ENCODE assay signal across 8 mouse cellular contexts in genomic region chr4:126108061-126108740, GRCm38 (mm10). TPM values are rescaled to one million over a fixed set of nuclear protein-coding genes. Genes with fewer than 3 reads are reported as not detected.
DNase-seq lines count a peak whose midpoint lies in the region; ATAC-seq and TF ChIP-seq lines count a peak whose summit lies in the region.

No protein-coding gene starts in this region.

- peaks cover 70% of the 10 kb centered on the region for H3K4me1 ChIP-seq in hindbrain, embryonic 10.5 days (replicated peaks)
- H3K4me1 ChIP-seq in hindbrain, embryonic 11.5 days (replicated peaks; ENCODE audit: control insufficient read depth, insufficient read depth, low read length) = peaks cover 14% of the 10 kb centered on the region
- peaks cover 62% of the 10 kb centered on the region for H3K4me1 ChIP-seq in heart, embryonic 16.5 days (ENCODE audit: control insufficient read depth, insufficient read depth, low read length)
- peaks cover 83% of the 10 kb centered on the region for H3K4me1 ChIP-seq in limb, embryonic 10.5 days

- TF ChIP-seq CTCF in brain, embryonic 14.5 days (IDR thresholded peaks at IDR 0.05; ENCODE audit: borderline replicate concordance, extremely low read depth, insufficient read depth, insufficient read length) = no peak

- peaks cover 4% of the 10 kb centered on the region; the same call in 1 of the 2 replicates for H3K36me3 ChIP-seq in hindbrain, embryonic 10.5 days
- H3K36me3 ChIP-seq in hindbrain, embryonic 11.5 days (ENCODE audit: control insufficient read depth, insufficient read depth, low read length) = no peaks in the 10 kb centered on the region
- no peaks in the 10 kb centered on the region for H3K36me3 ChIP-seq in heart, embryonic 16.5 days (ENCODE audit: control insufficient read depth, insufficient read depth)
- H3K36me3 ChIP-seq in limb, embryonic 10.5 days = no peaks in the 10 kb centered on the region

- no peak for ATAC-seq in hindbrain, embryonic 11.5 days (ENCODE audit: low FRiP score)
- no peak for ATAC-seq in heart, embryonic 16.5 days (replicated peaks; ENCODE audit: extremely low read depth, insufficient read depth, low FRiP score)
- ATAC-seq in inflammation-experienced regulatory T-cells, adult 6 months = no peak

- TF ChIP-seq POLR2A in brain, embryonic 14.5 days (IDR thresholded peaks at IDR 0.05; ENCODE audit: borderline replicate concordance, extremely low read depth, insufficient read depth, insufficient read length, poor library complexity, severe bottlenecking) = no peak

- H3K27me3 ChIP-seq in hindbrain, embryonic 10.5 days (ENCODE audit: insufficient read depth, poor library complexity, severe bottlenecking) = no peaks in the 10 kb centered on the region
- no peaks in the 10 kb centered on the region for H3K27me3 ChIP-seq in hindbrain, embryonic 11.5 days (ENCODE audit: control insufficient read depth, insufficient read depth, low read length)
- H3K27me3 ChIP-seq in heart, embryonic 16.5 days (ENCODE audit: control insufficient read depth, insufficient read depth, low read length) = no peaks in the 10 kb centered on the region
- 0 out of 2 replicates have a peak, but pooled peaks cover 11% of the 10 kb centered on the region for H3K27me3 ChIP-seq in limb, embryonic 10.5 days (ENCODE audit: low read depth, poor library complexity, severe bottlenecking)

- no peak overlapping the region for H3K9ac ChIP-seq in hindbrain, embryonic 11.5 days (ENCODE audit: low read depth, low read length)
- peak overlapping the region; percentile 47 for H3K9ac ChIP-seq in heart, embryonic 16.5 days (ENCODE audit: low read length)

- H3K4me2 ChIP-seq in hindbrain, embryonic 11.5 days (replicated peaks; ENCODE audit: low read depth, low read length) = no peak overlapping the region
- peak overlapping the region; percentile 5; the same call in 1 of the 2 replicates for H3K4me2 ChIP-seq in heart, embryonic 16.5 days (ENCODE audit: low read depth, low read length)

- 60% methylated on average over 8 of the region's 8 CpGs for WGBS in hindbrain, embryonic 10.5 days
- 63% methylated on average over 8 of the region's 8 CpGs for WGBS in hindbrain, embryonic 11.5 days
- 51% methylated on average over 8 of the region's 8 CpGs for WGBS in heart, embryonic 16.5 days
- 54% methylated on average over 8 of the region's 8 CpGs for WGBS in limb, embryonic 10.5 days

- no peaks in the 10 kb centered on the region for H3K9me3 ChIP-seq in hindbrain, embryonic 10.5 days
- H3K9me3 ChIP-seq in hindbrain, embryonic 11.5 days (ENCODE audit: control insufficient read depth, low read length) = no peaks in the 10 kb centered on the region
- H3K9me3 ChIP-seq in heart, embryonic 16.5 days (replicated peaks; ENCODE audit: control insufficient read depth, low read length) = no peaks in the 10 kb centered on the region
- no peaks in the 10 kb centered on the region for H3K9me3 ChIP-seq in limb, embryonic 10.5 days (replicated peaks)

- 0 out of 2 replicates have a peak overlapping the region, but pooled peaks have one; percentile 3 for H3K27ac ChIP-seq in hindbrain, embryonic 10.5 days
- no peak overlapping the region; the same call in 1 of the 2 replicates for H3K27ac ChIP-seq in hindbrain, embryonic 11.5 days (ENCODE audit: low read depth, low read length)
- peak overlapping the region; percentile 97 for H3K27ac ChIP-seq in heart, embryonic 16.5 days (ENCODE audit: low read length)
- 0 out of 2 replicates have a peak overlapping the region, but pooled peaks have one; percentile 28 for H3K27ac ChIP-seq in limb, embryonic 10.5 days

- DNase-seq in hindbrain, embryonic 10.5 days (ENCODE audit: low spot score) = no peak
- no peak for DNase-seq in hindbrain, embryonic 11.5 days (ENCODE audit: low spot score)
- DNase-seq in brain, embryonic 14.5 days (ENCODE audit: low read depth) = peak; percentile 20
- no peak for DNase-seq in limb, embryonic 10.5 days (ENCODE audit: low spot score)
- no peak for DNase-seq in spleen, postnatal 10 days (ENCODE audit: low spot score in 2 of 2)
- no peak for DNase-seq in embryo, embryonic 10 days (ENCODE audit: low spot score)

- H3K4me3 ChIP-seq in hindbrain, embryonic 10.5 days = no peak overlapping the region
- no peak overlapping the region for H3K4me3 ChIP-seq in hindbrain, embryonic 11.5 days (ENCODE audit: low read depth, low read length)
- H3K4me3 ChIP-seq in heart, embryonic 16.5 days (ENCODE audit: low read length) = no peak overlapping the region
- H3K4me3 ChIP-seq in limb, embryonic 10.5 days = no peak overlapping the region

RNA-seq across cellular contexts. Expression of gene Stk40, which starts 4.4 kb away (rescaled TPM):
- 46.9 and 47.2 TPM in 2 replicates for polyA plus RNA-seq in hindbrain, embryonic 10.5 days (2016; fragmentation: Nextera tagmentation; extraction: Ambion mirVana)
- polyA plus RNA-seq in hindbrain, embryonic 11.5 days (2014; fragmentation: Nextera tagmentation; extraction: Ambion mirVana) = 19.0 and 26.0 TPM in 2 replicates
- polyA plus RNA-seq in brain, embryonic 14.5 days (2012; rRNA removed) = 19.6 and 28.1 TPM in 2 replicates
- 24.5 and 26.6 TPM in 2 replicates for polyA plus RNA-seq in heart, embryonic 16.5 days (2015; fragmentation: Nextera tagmentation; extraction: Ambion mirVana)
- 48.2 and 52.1 TPM in 2 replicates for polyA plus RNA-seq in limb, embryonic 10.5 days (2016; fragmentation: Nextera tagmentation; extraction: Ambion mirVana)
- 10 to 100 TPM; 11.0 to 27.7 (median 16.5) TPM for polyA plus RNA-seq in inflammation-experienced regulatory T-cells, adult 6 months (2017; shearing (Covaris generic))

RNA-seq across cellular contexts. Expression of gene Lsm10, which starts 11.8 kb away (rescaled TPM):
- 46.8 and 49.1 TPM in 2 replicates for polyA plus RNA-seq in hindbrain, embryonic 10.5 days (2016; fragmentation: Nextera tagmentation; extraction: Ambion mirVana)
- polyA plus RNA-seq in hindbrain, embryonic 11.5 days (2014; fragmentation: Nextera tagmentation; extraction: Ambion mirVana) = 44.1 and 45.5 TPM in 2 replicates
- polyA plus RNA-seq in brain, embryonic 14.5 days (2012; rRNA removed) = 53.6 and 72.8 TPM in 2 replicates
- 41.7 and 47.2 TPM in 2 replicates for polyA plus RNA-seq in heart, embryonic 16.5 days (2015; fragmentation: Nextera tagmentation; extraction: Ambion mirVana)
- polyA plus RNA-seq in limb, embryonic 10.5 days (2016; fragmentation: Nextera tagmentation; extraction: Ambion mirVana) = 41.3 and 48.0 TPM in 2 replicates
- 10 to 100 TPM; 55.6 to 76.5 (median 73.4) TPM for polyA plus RNA-seq in inflammation-experienced regulatory T-cells, adult 6 months (2017; shearing (Covaris generic))

RNA-seq across cellular contexts. Expression of gene Eva1b, which starts 39.3 kb away (rescaled TPM):
- polyA plus RNA-seq in hindbrain, embryonic 10.5 days (2016; fragmentation: Nextera tagmentation; extraction: Ambion mirVana) = 29.8 and 35.3 TPM in 2 replicates
- polyA plus RNA-seq in hindbrain, embryonic 11.5 days (2014; fragmentation: Nextera tagmentation; extraction: Ambion mirVana) = 33.1 and 36.0 TPM in 2 replicates
- polyA plus RNA-seq in brain, embryonic 14.5 days (2012; rRNA removed) = 20.7 and 23.1 TPM in 2 replicates
- polyA plus RNA-seq in heart, embryonic 16.5 days (2015; fragmentation: Nextera tagmentation; extraction: Ambion mirVana) = 29.5 TPM in 2 replicates
- 72.7 and 82.2 TPM in 2 replicates for polyA plus RNA-seq in limb, embryonic 10.5 days (2016; fragmentation: Nextera tagmentation; extraction: Ambion mirVana)
- 10 to 100 TPM in 2 of 3 experiments, 1 to 10 TPM in 1; 8.5 to 14.5 (median 11.7) TPM for polyA plus RNA-seq in inflammation-experienced regulatory T-cells, adult 6 months (2017; shearing (Covaris generic))

RNA-seq across cellular contexts. Expression of gene Oscp1, which starts 49.8 kb away (rescaled TPM):
- polyA plus RNA-seq in hindbrain, embryonic 10.5 days (2016; fragmentation: Nextera tagmentation; extraction: Ambion mirVana) = 27.7 and 30.9 TPM in 2 replicates
- polyA plus RNA-seq in hindbrain, embryonic 11.5 days (2014; fragmentation: Nextera tagmentation; extraction: Ambion mirVana) = 26.4 and 27.1 TPM in 2 replicates
- 6.4 and 14.7 TPM in 2 replicates for polyA plus RNA-seq in brain, embryonic 14.5 days (2012; rRNA removed)
- 7.4 and 8.3 TPM in 2 replicates for polyA plus RNA-seq in heart, embryonic 16.5 days (2015; fragmentation: Nextera tagmentation; extraction: Ambion mirVana)
- polyA plus RNA-seq in limb, embryonic 10.5 days (2016; fragmentation: Nextera tagmentation; extraction: Ambion mirVana) = 20.4 and 23.7 TPM in 2 replicates
- under 1 TPM; 0.24 to 0.66 (median 0.26) TPM for polyA plus RNA-seq in inflammation-experienced regulatory T-cells, adult 6 months (2017; shearing (Covaris generic))

RNA-seq across cellular contexts. Expression of gene Sh3d21, which starts 55.1 kb away (rescaled TPM):
- polyA plus RNA-seq in hindbrain, embryonic 10.5 days (2016; fragmentation: Nextera tagmentation; extraction: Ambion mirVana) = 1.3 and 2.3 TPM in 2 replicates
- polyA plus RNA-seq in hindbrain, embryonic 11.5 days (2014; fragmentation: Nextera tagmentation; extraction: Ambion mirVana) = 2.0 and 2.7 TPM in 2 replicates
- polyA plus RNA-seq in brain, embryonic 14.5 days (2012; rRNA removed) = 0.66 and 0.81 TPM in 2 replicates
- polyA plus RNA-seq in heart, embryonic 16.5 days (2015; fragmentation: Nextera tagmentation; extraction: Ambion mirVana) = 2.7 and 3.4 TPM in 2 replicates
- polyA plus RNA-seq in limb, embryonic 10.5 days (2016; fragmentation: Nextera tagmentation; extraction: Ambion mirVana) = 2.9 and 4.7 TPM in 2 replicates
- 1 to 10 TPM in 1 of 3 experiments, under 1 TPM in 2; 0.24 to 1.3 (median 0.59) TPM for polyA plus RNA-seq in inflammation-experienced regulatory T-cells, adult 6 months (2017; shearing (Covaris generic))
